Mouse (Mus musculus) heart, adult 2 months (tissue): ENCODE data around the gene Colec11.

Source experiments
- EP300 ChIP-seq: fragments of 200-500 bp; IDR thresholded peaks from 2 replicates; pipeline ENCODE4 v1.6.1; 2011; ENCODE audit warnings: low read depth, low read length, control low read depth; ENCODE audit not compliant: insufficient read depth
- POLR2A ChIP-seq: fragments of 200-500 bp; IDR thresholded peaks from 2 replicates; pipeline ENCODE4 v1.6.1; 2011; ENCODE audit warnings: mild to moderate bottlenecking, low read depth, low read length, control low read depth; ENCODE audit not compliant: insufficient read depth

DNA sequence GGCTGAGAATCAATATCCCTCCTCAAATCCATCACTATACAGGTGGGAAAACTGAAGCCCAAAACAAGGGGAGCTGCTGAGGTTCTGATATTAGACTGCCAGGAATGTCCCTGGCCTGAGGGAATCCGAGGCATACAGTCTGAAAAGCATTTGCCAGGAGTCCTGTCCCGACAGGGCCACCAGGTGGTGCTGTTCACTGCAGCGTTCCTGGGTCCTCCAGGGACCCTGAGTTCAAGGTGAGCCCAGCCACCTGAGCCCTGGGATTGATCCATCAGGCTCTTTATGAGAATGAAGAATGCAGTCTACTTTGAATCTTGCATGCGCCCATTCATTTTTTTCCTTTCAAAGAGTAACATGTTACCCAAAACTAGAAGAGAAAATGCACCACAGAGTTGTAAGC is 44.0 kb downstream of the Colec11 start:
- TF ChIP-seq POLR2A (no peak), EP300 (no peak)
